Mouse (Mus musculus) forebrain, embryonic 16.5 days (tissue): ENCODE measurements around the gene Stoml1. TPM values are rescaled to one million over a fixed set of nuclear protein-coding genes. Genes with fewer than 3 reads are reported as not detected.

Experiments
- ATAC-seq: fragments of 200-750 bp; cut with Nextera tagmentation; 2 replicates; pipeline ENCODE4 v1.8.0; 2017; ENCODE audit warnings: mild to moderate bottlenecking, moderate library complexity
- H3K27ac ChIP-seq: fragments of 300-500 bp; sonication (generic); 2 replicates; pipeline ENCODE4 v1.5.1; 2014; ENCODE audit warnings: low read length, control low read depth
- H3K27me3 ChIP-seq: fragments of 300-500 bp; sonication (generic); replicated peaks from 2 replicates; pipeline ENCODE4 v1.6.1; 2014; ENCODE audit warnings: low read length; ENCODE audit not compliant: control insufficient read depth, insufficient read depth
- H3K36me3 ChIP-seq: fragments of 300-500 bp; sonication (generic); 2 replicates; pipeline ENCODE4 v1.6.1; 2014; ENCODE audit not compliant: control insufficient read depth, insufficient read depth
- H3K4me1 ChIP-seq: fragments of 300-500 bp; sonication (generic); replicated peaks from 2 replicates; pipeline ENCODE4 v1.6.1; 2014; ENCODE audit warnings: low read length; ENCODE audit not compliant: control insufficient read depth, insufficient read depth
- H3K4me2 ChIP-seq: fragments of 300-500 bp; sonication (generic); 2 replicates; pipeline ENCODE4 v1.6.1; 2014; ENCODE audit warnings: mild to moderate bottlenecking, low read length, control low read depth
- H3K4me3 ChIP-seq: fragments of 300-500 bp; sonication (generic); replicated peaks from 2 replicates; pipeline ENCODE4 v1.5.1; 2014; ENCODE audit warnings: mild to moderate bottlenecking, low read length, control low read depth
- H3K9ac ChIP-seq: fragments of 300-500 bp; sonication (generic); replicated peaks from 2 replicates; pipeline ENCODE4 v1.6.1; 2014; ENCODE audit warnings: low read depth, low read length, control low read depth
- H3K9me3 ChIP-seq: fragments of 300-500 bp; sonication (generic); 2 replicates; pipeline ENCODE4 v1.6.1; 2016; ENCODE audit warnings: low read length; ENCODE audit not compliant: control insufficient read depth
- WGBS: fragments of 180-500 bp; shearing (Covaris S2); extraction: QIAGEN DNeasy Blood & Tissue Kit; methylation state at CpG from one replicate; pipeline ENCODE4 v1.1.7; 2014; 5-methylcytosine and 5-hydroxymethylcytosine counted together
- polyA plus RNA-seq: library from polyadenylated mRNA; unstranded; fragments of >200 nt; fragmentation: Nextera tagmentation; extraction: Ambion mirVana; gene quantifications from 2 replicates; pipeline ENCODE4 v1.2.1, GENCODE M21; 2015

Stoml1 gene
- polyA plus RNA-seq, 1 experiment from 2014 or later: 120 TPM

GRCm38 (mm10) chr9:58275797-58276196 is 22.8 kb downstream of the Stoml1 start:
- no peak overlapping the region for H3K4me2 ChIP-seq
- WGBS: 95% methylated on average over 3 of the region's 3 CpGs
- H3K36me3 ChIP-seq: no peaks in the 10 kb centered on the region
- H3K9me3 ChIP-seq: no peaks in the 10 kb centered on the region
- no peak overlapping the region for H3K27ac ChIP-seq
- peaks cover 12% of the 10 kb centered on the region for H3K4me1 ChIP-seq
- no peak for ATAC-seq
- H3K9ac ChIP-seq: no peak overlapping the region
- H3K4me3 ChIP-seq: no peak overlapping the region
- H3K27me3 ChIP-seq: no peaks in the 10 kb centered on the region

GRCm38 (mm10) chr9:58276346-58276745 is 23.4 kb downstream of the Stoml1 start:
- 72% methylated on average over 5 of the region's 5 CpGs for whole genome bisulfite sequencing
- Histone ChIP-seq H3K4me2 (no peak overlapping the region), H3K9me3 (no peaks in the 10 kb centered on the region), H3K27ac (no peak overlapping the region), H3K27me3 (no peaks in the 10 kb centered on the region), H3K9ac (no peak overlapping the region), H3K4me3 (no peak overlapping the region), H3K4me1 (peaks cover 12% of the 10 kb centered on the region), H3K36me3 (no peaks in the 10 kb centered on the region)
- no peak for ATAC-seq

DNA sequence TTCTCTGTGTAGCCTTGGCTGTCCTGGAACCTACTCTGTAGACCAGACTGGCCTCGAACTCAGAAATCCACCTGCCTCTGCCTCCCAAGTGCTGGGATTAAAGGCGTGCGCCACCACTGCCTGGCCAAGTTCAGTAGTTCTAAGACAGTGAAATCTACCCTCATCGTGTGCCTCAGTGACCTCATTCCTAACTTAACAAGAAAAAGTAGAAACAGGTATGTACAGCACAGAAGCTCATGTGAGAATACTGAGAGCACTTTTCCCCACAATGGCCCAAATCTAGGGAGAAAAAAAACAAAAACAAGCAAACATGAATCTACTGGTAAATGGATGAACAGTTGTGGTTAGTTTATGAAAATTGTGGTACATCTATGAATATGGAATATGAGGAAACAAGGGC is 25.3 kb downstream of the Stoml1 start:
- H3K27me3 ChIP-seq: no peaks in the 10 kb centered on the region

DNA sequence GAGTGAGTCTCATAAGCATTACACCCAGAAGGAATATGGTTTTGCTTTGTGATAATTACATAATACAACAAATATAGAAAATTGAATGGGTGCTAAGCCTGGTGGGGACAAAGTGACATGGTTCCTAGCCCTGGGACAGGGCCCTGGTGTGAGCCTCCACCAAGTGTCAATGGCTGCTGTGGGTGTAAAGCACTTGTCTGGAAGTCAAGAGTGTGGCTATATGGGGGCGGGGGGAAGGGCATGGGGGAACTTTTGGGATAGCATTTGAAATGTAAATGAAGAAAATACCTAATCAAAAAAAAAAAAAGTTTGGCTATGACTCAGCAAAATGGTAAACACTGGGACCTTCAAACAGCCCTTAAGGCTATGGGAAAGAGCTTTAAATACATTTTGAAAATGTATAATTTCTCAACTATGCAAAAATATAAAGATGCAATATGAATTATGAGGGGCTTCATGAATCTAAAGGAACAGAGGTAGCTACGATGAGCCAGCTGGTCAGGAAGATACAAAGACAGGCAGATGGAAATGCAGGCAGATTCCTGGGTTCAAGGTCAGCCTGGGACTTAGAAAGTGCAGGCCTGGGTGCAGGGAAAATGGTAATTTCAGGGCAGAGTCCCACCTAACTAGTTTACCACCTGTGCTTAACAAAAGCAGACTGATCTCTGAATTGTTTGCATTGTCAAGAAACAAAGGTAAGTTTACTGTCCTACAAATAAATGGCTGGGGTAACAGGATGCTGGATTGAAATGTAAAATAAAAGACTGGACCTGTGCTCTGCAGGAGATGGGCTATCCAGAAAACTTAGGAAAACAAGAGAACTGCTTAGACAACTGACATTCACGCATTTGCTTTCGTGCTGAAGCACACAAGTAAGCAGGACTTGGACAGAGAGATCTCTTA is 26.1 kb downstream of the Stoml1 start:
- H3K27me3 ChIP-seq: no peaks in the 10 kb centered on the region
- no peaks in the 10 kb centered on the region for H3K9me3 ChIP-seq
- H3K27ac ChIP-seq: no peak overlapping the region
- 51% methylated on average over 4 of the region's 4 CpGs for WGBS
- no peak overlapping the region for H3K4me3 ChIP-seq
- no peaks in the 10 kb centered on the region for H3K36me3 ChIP-seq
- peaks cover 12% of the 10 kb centered on the region for H3K4me1 ChIP-seq
- no peak for ATAC-seq
- H3K4me2 ChIP-seq: no peak overlapping the region
- no peak overlapping the region for H3K9ac ChIP-seq

More for the DNA sequence above, 25.3 kb downstream of the Stoml1 start:
- H3K4me2 ChIP-seq: no peak overlapping the region
- no peaks in the 10 kb centered on the region for H3K36me3 ChIP-seq
- no peaks in the 10 kb centered on the region for H3K9me3 ChIP-seq
- H3K9ac ChIP-seq: no peak overlapping the region
- 93% methylated on average over 4 of the region's 4 CpGs for WGBS
- H3K4me1 ChIP-seq: peaks cover 12% of the 10 kb centered on the region
- H3K4me3 ChIP-seq: no peak overlapping the region
- ATAC-seq: no peak
- H3K27ac ChIP-seq: no peak overlapping the region

- no peak for ATAC-seq
- WGBS: 68% methylated on average over 5 of the region's 5 CpGs
- H3K4me2 ChIP-seq: no peak overlapping the region
- H3K9me3 ChIP-seq: no peaks in the 10 kb centered on the region
- H3K27ac ChIP-seq: no peak overlapping the region
- H3K36me3 ChIP-seq: no peaks in the 10 kb centered on the region
- H3K27me3 ChIP-seq: no peaks in the 10 kb centered on the region
- no peak overlapping the region for H3K9ac ChIP-seq
- peaks cover 12% of the 10 kb centered on the region for H3K4me1 ChIP-seq
- H3K4me3 ChIP-seq: no peak overlapping the region
Measured at GRCm38 (mm10) chr9:58279780-58280179, 26.8 kb downstream of the Stoml1 start.

GRCm38 (mm10) chr9:58280259-58281109 is 27.5 kb downstream of the Stoml1 start:
- ATAC-seq: peak; percentile 71
- WGBS: 36% methylated on average over 9 of the region's 9 CpGs

DNA sequence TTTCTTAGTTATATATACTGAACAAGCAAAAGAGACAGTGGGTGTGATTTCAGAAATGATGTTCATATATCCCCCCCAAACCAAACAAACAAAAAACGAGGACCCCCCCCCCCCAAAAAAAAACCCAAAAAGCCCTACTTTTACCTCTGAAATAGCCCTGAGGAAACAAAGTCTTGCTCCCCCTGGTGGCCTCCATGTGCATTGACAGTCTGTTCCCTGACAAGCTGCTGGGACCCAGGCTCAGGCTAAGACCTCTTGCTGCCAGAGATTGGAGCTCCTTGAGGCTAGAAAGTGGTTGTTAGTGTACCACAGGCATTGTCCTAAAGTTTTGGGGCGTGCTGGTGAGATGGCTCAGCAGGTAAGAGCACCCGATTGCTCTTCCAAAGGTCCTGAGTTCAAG is 28.6 kb downstream of the Stoml1 start:
- Histone ChIP-seq H3K4me1 (peaks cover 5% of the 10 kb centered on the region; the same call in 1 of the 2 replicates), H3K27ac (no peak overlapping the region), H3K4me2 (no peak overlapping the region), H3K4me3 (no peak overlapping the region), H3K9ac (no peak overlapping the region), H3K27me3 (no peaks in the 10 kb centered on the region), H3K36me3 (no peaks in the 10 kb centered on the region), H3K9me3 (no peaks in the 10 kb centered on the region)
- 44% methylated on average over 3 of the region's 3 CpGs for WGBS
- ATAC-seq: no peak

More at GRCm38 (mm10) chr9:58280259-58281109, 27.5 kb downstream of the Stoml1 start:
- no peaks in the 10 kb centered on the region for H3K9me3 ChIP-seq
- no peak overlapping the region for H3K27ac ChIP-seq
- no peaks in the 10 kb centered on the region for H3K36me3 ChIP-seq
- no peak overlapping the region for H3K9ac ChIP-seq
- H3K27me3 ChIP-seq: no peaks in the 10 kb centered on the region
- H3K4me3 ChIP-seq: no peak overlapping the region
- H3K4me2 ChIP-seq: no peak overlapping the region
- H3K4me1 ChIP-seq: peaks cover 8% of the 10 kb centered on the region

GRCm38 (mm10) chr9:58283431-58283830 is 30.5 kb downstream of the Stoml1 start:
- Histone ChIP-seq H3K4me1 (peaks cover 5% of the 10 kb centered on the region; the same call in 1 of the 2 replicates), H3K27me3 (no peaks in the 10 kb centered on the region), H3K4me2 (no peak overlapping the region), H3K4me3 (no peak overlapping the region), H3K9ac (no peak overlapping the region), H3K36me3 (no peaks in the 10 kb centered on the region), H3K9me3 (no peaks in the 10 kb centered on the region), H3K27ac (no peak overlapping the region)
- WGBS: 58% methylated on average over 7 of the region's 7 CpGs
- ATAC-seq: no peak

DNA sequence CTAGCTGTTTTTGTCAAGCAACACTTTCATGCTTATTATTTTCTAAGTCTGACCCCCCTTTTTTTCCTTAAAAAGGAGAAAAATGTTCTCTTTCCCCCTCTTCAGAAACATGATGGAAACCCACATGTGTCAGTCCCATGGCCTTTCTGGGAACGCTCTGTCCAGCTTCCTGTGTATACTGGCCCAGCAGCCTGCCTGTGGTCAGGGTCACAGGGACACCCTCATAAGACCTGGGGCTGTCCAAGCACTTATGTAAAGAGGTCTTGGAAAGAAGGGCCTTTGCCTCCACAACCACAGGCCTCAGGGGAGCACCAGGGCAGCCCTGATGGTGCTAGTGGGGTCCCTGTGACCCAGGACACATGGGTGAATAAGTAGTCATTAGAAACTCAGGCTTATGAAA is 36.1 kb downstream of the Stoml1 start:
- H3K9me3 ChIP-seq: no peaks in the 10 kb centered on the region
- no peak overlapping the region for H3K9ac ChIP-seq
- no peaks in the 10 kb centered on the region for H3K36me3 ChIP-seq
- H3K4me3 ChIP-seq: no peak overlapping the region
- no peaks in the 10 kb centered on the region for H3K4me1 ChIP-seq
- H3K27me3 ChIP-seq: no peaks in the 10 kb centered on the region
- H3K4me2 ChIP-seq: no peak overlapping the region
- no peak for ATAC-seq
- WGBS: 85% methylated on average over 1 of the region's 1 CpGs
- H3K27ac ChIP-seq: no peak overlapping the region
